Comparison of ENCODE assay signal across 8 mouse cellular contexts in genomic region chrX:98919423-98919822, GRCm38 (mm10). TPM values are rescaled to one million over a fixed set of nuclear protein-coding genes. Genes with fewer than 3 reads are reported as not detected.
A peak's percentile ranks its signal among the peaks of the same experiment; 100 is the strongest.
DNase-seq lines count a peak whose midpoint lies in the region; ATAC-seq lines count a peak whose summit lies in the region.

No protein-coding gene starts in this region.

- H3K27me3 ChIP-seq in heart, embryonic 11.5 days (ENCODE audit: control insufficient read depth, insufficient read depth, low read length) = no peaks in the 10 kb centered on the region

- DNase-seq in heart, adult 11 months = peak; percentile 1
- DNase-seq in right cerebral cortex, adult 18-20 months = peak; percentile 12
- no peak for DNase-seq in right cerebral cortex, postnatal 4 days
- DNase-seq in cerebellum, postnatal 36 days = peak; percentile 2 to 20
- peak; percentile 21 to 53 for DNase-seq in left cerebral cortex, postnatal 25 days (ENCODE audit: low spot score in 2 of 2)
- no peak for DNase-seq in urinary bladder, adult 2 months (ENCODE audit: low spot score)

- H3K9ac ChIP-seq in heart, embryonic 11.5 days (ENCODE audit: low read depth, low read length) = no peak overlapping the region

- no peak overlapping the region for H3K4me3 ChIP-seq in heart, embryonic 11.5 days (ENCODE audit: low read depth, low read length)

- H3K27ac ChIP-seq in heart, embryonic 11.5 days (ENCODE audit: low read depth, low read length) = no peak overlapping the region

- 20% methylated on average over 6 of the region's 6 CpGs for WGBS in heart, embryonic 11.5 days (ENCODE audit: insufficient replicate concordance)

- ATAC-seq in heart, embryonic 11.5 days (replicated peaks; ENCODE audit: insufficient number of reproducible peaks, low FRiP score, low TSS enrichment) = no peak
- ATAC-seq in monocyte, adult 5-6 weeks (replicated peaks; ENCODE audit: insufficient number of reproducible peaks, low FRiP score, low TSS enrichment, poor library complexity, severe bottlenecking) = no peak

- H3K36me3 ChIP-seq in heart, embryonic 11.5 days (ENCODE audit: control insufficient read depth, insufficient read depth, low read length) = no peaks in the 10 kb centered on the region

- no peaks in the 10 kb centered on the region for H3K9me3 ChIP-seq in heart, embryonic 11.5 days (replicated peaks; ENCODE audit: control insufficient read depth, low read length)

- intact Hi-C loops in left cerebral cortex, postnatal 25 days (cut with DNase I) = loop anchor here (2.0 kb wide), 1 partner anchor 219 kb away; no protein-coding TSS in a partner anchor

- H3K4me1 ChIP-seq in heart, embryonic 11.5 days (ENCODE audit: control insufficient read depth, insufficient read depth, low read length) = no peaks in the 10 kb centered on the region

- no peak overlapping the region for H3K4me2 ChIP-seq in heart, embryonic 11.5 days

RNA-seq across cellular contexts. Expression of gene Yipf6, which starts 16.7 kb away (rescaled TPM):
- 17.9 and 18.3 TPM in 2 replicates for polyA plus RNA-seq in heart, embryonic 11.5 days (2014; fragmentation: Nextera tagmentation; extraction: Ambion mirVana)
- total RNA-seq in left cerebral cortex, postnatal 25 days (2021) = 10 to 100 TPM; 34.9 to 35.8 TPM
- total RNA-seq in monocyte, adult 5-6 weeks (2017) = 36.2 to 42.9 TPM (median 40.3 TPM) in 3 replicates
- polyA plus RNA-seq in urinary bladder, adult 2 months (2012; rRNA removed) = 27.2 and 31.5 TPM in 2 replicates

RNA-seq across cellular contexts. Expression of gene Ophn1, which starts 28.6 kb away (rescaled TPM):
- polyA plus RNA-seq in heart, embryonic 11.5 days (2014; fragmentation: Nextera tagmentation; extraction: Ambion mirVana) = 10.4 and 11.4 TPM in 2 replicates
- 10 to 100 TPM; 39.0 to 39.2 TPM for total RNA-seq in left cerebral cortex, postnatal 25 days (2021)
- 0.53 to 1.8 TPM in 2 of 3 replicates, not detected in the other for total RNA-seq in monocyte, adult 5-6 weeks (2017)
- polyA plus RNA-seq in urinary bladder, adult 2 months (2012; rRNA removed) = 10.7 and 11.6 TPM in 2 replicates

Comparison
In these comparisons a context has a peak if more than half of its experiments do, and no peak if none do; other contexts are left out.
1. DNase-seq: peak in heart, adult 11 months (single experiment), right cerebral cortex, adult 18-20 months (single experiment), cerebellum, postnatal 36 days (2 of 2) and left cerebral cortex, postnatal 25 days (2 of 2); none in right cerebral cortex, postnatal 4 days (single experiment) and urinary bladder, adult 2 months (single experiment).
2. RNA of gene Ophn1, which starts 28.6 kb away (total RNA-seq): 39.0 to 39.2 TPM in left cerebral cortex, postnatal 25 days; 0.53 to 1.8 TPM in monocyte, adult 5-6 weeks; every median in the first group is over 10 times any median in the second.